Mouse (Mus musculus) adrenal gland, postnatal 25 days (tissue): Measurements from ENCODE around the gene Zfand6. TPM values are rescaled to one million over a fixed set of nuclear protein-coding genes. Genes with fewer than 3 reads are reported as not detected.

ENCODE experiments used
- DNase-seq: peaks from one replicate; pipeline ENCODE4 v3.0.0; 2021; ENCODE audit warnings: mixed read lengths
- total RNA-seq: library from RNA; stranded (reverse); gene quantifications from 2 replicates; pipeline ENCODE4 v1.2.3, GENCODE M21; 2021

The Zfand6 gene
- total RNA-seq, 1 experiment from 2014 or later, result 112 TPM

- DNase-seq, result no peak
Observed at GRCm38 (mm10) chr7:84651303-84651986, 38.3 kb downstream of the Zfand6 start.

- DNase-seq, result no peak
Observed at GRCm38 (mm10) chr7:84649016-84649415, 40.7 kb downstream of the Zfand6 start.

DNA sequence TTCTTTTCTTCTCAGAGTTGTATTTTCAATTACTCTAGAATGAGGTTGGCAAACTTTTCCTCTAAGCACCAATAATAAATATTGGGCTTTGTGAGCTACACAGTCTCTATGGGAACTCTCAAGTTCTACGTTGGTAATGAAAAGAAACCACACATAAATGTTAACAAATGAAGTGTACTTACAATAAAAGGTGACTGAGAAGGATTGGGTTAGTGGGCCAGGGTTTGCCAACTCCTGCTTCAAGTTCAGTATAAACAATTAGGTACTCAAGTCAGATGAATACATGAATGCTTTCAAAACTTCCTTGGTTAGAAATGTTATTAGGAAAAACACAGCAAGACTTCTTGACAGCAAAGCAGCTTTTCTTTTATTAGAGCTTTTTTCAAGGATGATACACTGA, 43.5 kb downstream of the Zfand6 start:
- DNase-seq, result no peak

- no peak for DNase-seq
Observed at GRCm38 (mm10) chr7:84643270-84643998, 46.3 kb downstream of the Zfand6 start.

DNA sequence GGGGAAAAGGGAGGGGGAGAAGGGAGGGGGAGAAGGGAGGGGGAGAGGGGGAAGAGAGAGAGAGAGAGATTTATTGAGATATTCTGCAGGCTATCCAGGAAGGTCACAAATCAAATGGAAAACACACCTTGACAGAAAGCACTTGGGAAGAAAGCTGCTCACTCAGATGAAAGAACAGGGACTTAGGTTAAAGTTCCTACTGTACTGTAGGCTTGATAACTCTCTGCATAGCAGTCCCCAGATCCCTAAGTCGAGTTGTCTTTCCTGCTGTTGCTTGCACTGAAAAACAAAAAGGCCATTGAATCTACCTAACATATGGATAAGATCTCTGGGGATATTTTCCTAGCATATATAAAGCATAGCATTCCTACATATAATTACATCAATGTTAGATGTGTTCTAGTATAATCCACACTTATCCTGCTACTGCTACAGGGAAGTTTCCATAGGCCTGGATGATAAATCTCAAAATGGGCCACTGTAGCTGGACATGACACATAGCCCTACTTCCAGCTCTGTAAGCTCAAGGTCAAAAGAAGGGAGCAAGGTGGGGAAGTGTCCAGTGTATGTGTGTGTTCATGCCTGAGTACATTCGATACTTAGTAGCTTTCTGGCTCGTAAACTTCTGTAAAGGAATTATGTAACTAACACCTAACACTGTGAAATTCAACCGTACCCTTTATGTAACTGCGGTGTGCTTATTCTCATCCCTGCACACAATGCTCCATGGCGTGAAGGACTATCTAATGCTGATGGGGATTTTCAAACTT, 47.4 kb downstream of the Zfand6 start:
- DNase-seq, result no peak

DNA sequence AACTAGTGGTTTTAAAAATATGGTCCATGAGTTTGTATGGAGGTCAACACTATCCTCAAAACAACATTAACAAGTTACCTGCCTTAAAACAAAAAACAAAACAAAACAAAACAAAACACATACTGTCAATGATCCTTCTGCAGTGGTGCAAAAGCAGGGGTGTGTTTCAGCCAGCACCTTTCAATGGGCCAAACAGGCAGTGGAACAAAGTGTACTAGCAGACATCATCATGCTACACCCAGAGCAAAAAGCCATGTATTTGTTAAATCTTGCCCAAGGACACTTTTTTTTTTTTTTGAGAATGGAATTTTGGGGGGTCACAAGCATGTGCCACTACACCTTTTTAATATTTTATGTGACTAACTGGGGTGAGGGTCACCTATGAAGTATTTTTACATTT, 52.8 kb downstream of the Zfand6 start:
- no peak for DNase-seq

DNA sequence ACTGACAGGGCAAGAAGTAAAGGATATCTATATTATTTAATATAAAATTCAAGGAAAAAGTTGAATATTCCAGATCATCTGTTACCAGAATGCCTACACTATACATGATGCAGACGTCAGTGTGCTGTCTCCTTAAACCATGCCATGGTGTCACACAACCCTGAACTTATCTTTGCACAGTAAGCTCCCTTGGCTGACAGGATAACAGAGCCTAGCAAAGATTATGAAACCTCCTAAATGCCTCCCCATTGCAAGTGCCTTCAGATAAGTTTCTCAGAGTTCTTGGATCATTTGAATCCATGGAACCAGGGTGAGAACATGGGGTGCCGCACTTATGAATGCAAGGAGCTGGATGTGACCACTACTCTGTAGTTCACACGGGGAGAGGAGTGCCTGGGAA, 57.9 kb downstream of the Zfand6 start:
- no peak for DNase-seq

- no peak for DNase-seq
Observed at GRCm38 (mm10) chr7:84623718-84624117, 66.0 kb downstream of the Zfand6 start.

DNA sequence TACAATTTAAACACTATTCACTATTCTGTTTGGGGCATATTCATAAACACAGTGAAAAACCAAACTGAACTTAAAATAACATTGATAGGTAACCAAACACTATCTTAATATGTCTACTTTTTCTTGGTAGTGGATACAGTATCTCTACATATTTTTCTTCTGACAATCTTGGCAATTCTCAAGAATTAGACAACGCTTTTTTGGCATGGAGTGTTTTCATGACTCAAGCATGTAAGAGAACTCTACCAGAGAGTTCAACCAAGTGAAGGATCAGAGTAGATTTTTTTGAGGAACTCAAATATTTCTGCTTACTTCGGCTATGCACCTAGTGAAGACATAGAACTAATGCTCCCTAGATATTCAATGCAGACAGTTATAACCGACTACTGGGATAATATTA, 68.8 kb downstream of the Zfand6 start:
- DNase-seq, result no peak

DNA sequence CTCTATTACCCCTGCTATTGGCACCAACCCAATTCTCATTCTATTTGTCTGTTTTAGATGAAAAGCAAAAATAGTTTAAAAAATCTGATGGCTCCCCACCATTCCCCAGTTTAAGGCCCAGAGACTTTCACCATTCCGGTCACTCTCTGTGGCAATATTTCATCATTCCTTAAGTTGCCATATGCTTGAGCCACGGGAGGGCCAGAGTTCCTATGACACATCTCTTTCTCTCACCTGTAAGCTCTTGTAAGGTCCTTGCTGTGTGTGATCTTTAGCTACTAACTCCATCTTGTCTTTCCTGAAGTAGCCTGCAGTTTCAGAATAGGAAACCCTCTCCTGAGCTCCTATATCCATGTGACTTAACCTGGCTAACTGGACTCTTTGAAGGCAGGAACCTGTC, 70.8 kb downstream of the Zfand6 start:
- DNase-seq, result no peak

- DNase-seq, result no peak
Observed at GRCm38 (mm10) chr7:84612445-84612844, 77.3 kb downstream of the Zfand6 start.

- DNase-seq, result no peak
Observed at GRCm38 (mm10) chr7:84611609-84612008, 78.2 kb downstream of the Zfand6 start.

DNA sequence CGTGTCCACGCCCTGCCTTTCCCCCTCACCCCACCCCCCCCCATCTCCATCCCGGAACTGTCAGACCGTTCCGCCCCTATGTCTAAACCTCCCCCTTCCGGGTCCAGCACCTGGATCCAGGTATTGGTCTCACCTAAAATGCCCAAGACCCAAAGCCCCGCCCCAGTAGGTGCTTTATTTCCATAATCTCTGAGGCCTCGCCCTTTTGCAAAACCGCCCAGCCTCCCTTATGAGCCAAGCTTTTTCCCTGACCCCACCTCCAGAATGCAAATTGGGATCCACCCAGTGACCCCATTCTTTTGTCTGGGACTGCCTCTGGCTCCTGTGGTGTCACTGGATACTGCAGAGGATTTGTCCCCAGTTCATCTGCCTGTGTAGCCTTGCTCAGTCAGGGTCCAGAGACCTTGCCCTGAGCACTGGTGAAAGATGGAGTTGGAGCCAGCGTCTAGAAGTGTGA, 83.4 kb downstream of the Zfand6 start, which contains the start of gene Fah:
Gene Fah, minus strand, starts transcription at position 430 of the 457 bp plus-strand sequence.
- DNase-seq, result peak; percentile 40

GRCm38 (mm10) chr7:84605704-84606292, 84.0 kb downstream of the Zfand6 start:
- peak; percentile 91 for DNase-seq

GRCm38 (mm10) chr7:84605033-84605687, 84.6 kb downstream of the Zfand6 start:
- DNase-seq, result no peak

- no peak for DNase-seq
Observed at GRCm38 (mm10) chr7:84604501-84604900, 85.3 kb downstream of the Zfand6 start.

- DNase-seq, result no peak
Observed at GRCm38 (mm10) chr7:84601331-84601730, 88.4 kb downstream of the Zfand6 start.

DNA sequence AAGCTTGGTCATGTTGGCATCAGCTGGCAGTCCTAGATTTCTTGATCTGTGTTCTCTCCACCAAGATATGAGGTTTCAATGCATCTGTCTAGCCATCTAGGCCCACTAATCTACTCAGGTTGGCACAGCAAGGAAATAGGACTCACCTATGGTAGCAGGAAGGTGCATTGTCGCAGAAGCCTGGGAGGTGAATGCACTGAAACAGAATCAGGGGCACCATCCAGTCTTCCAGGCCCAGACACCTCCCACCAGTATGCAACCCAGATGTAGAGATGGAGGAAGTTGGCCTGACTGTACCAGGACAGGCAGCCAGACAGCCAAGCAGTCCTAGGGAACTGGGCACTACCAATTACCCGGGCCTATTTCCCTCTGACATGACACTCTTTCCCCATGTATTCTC, 89.1 kb downstream of the Zfand6 start:
- DNase-seq, result no peak

- DNase-seq, result no peak
Observed at GRCm38 (mm10) chr7:84596633-84597032, 93.1 kb downstream of the Zfand6 start.

- no peak for DNase-seq
Observed at GRCm38 (mm10) chr7:84596002-84596401, 93.8 kb downstream of the Zfand6 start.

- no peak for DNase-seq
Observed at GRCm38 (mm10) chr7:84594917-84595303, 94.8 kb downstream of the Zfand6 start.
